Mouse (Mus musculus) hindlimb bud, embryonic 11.5 days (tissue): ENCODE measurements around the gene Ilf2.

Experiments used
- DNase-seq: peaks from one replicate; pipeline ENCODE4 v3.0.0-alpha.2; 2012; ENCODE audit warnings: low read depth, low spot score; ENCODE audit errors: extremely low spot score

The Ilf2 gene

GRCm38 (mm10) chr3:90461935-90462334, 14.0 kb upstream of the Ilf2 start:
- no peak for DNase-seq

DNA sequence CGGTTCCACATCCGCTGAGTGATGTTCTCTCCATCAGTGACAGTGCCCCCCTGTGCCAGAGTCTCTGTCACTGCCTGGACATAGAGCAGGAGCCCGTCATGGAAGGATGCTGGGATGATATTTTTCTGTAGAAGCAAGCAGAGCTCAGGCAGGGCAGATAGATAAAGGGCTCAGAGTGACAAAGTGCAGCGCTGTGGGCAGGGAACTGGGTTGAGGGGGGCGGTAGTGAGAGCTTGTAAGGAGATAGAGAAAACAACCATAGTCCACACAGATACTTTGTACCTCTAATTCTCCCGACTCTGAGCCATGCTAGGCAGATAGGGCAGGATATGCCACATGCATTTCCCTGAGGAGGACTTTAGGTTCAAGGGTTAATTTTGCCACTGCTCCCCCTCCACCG, 13.3 kb upstream of the Ilf2 start:
- DNase-seq = no peak

DNA sequence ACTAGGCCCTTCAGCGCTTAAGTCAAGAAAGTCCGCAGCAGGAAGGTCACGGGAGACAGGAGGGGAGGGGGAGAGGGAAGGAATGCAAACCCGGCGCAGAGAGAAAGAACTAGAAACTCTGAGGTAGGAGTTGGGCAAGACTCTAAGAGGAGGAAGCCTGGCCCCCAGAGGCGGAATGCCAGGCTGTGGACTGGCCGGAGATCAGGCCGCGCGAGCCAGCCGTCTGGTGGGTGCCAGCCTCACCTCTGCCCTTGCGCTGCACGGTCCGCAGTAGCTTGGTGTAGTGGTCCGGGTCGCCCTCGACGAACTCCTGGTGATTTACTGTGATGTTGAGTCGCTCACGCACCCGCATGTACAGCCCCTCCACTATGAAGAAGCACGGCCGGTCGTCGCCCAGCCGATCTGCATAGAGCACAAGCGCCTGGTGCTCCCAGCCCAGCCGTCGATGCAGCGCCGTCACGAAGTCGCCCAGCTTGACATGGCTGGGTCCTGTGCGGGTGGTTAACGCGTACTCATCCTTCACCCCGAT, 11.3 kb upstream of the Ilf2 start:
- DNase-seq = no peak

DNA sequence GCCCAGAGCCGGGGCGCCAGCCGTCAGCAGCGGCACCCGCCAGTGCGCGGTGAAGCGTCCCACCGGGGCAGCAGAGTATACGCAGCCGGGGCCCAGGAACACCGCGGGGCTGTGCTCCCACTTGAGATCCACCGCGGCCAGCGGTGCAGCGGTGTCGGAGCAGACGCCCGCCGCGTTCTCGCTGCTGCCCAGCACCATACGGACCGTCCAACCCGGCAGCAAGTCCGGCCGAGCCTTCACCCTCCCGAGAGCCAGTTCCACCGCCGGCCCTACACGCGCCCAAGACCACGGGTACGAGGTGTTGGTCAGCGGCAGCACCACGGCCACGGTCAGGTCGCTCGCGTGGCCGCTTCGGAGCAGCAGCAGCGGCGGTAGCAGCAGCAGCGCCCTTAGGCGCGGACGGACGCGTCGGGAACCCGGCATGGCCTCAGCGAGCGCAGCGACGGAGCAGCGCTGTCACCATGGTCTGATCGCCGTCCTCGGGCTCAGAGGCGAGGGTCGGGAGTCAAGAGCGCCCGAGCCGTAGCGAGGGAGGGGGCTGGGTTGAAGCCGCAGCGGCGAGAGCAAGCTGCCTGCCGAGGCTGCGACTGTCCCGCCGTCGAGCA, 10.7 kb upstream of the Ilf2 start:
- no peak for DNase-seq

DNA sequence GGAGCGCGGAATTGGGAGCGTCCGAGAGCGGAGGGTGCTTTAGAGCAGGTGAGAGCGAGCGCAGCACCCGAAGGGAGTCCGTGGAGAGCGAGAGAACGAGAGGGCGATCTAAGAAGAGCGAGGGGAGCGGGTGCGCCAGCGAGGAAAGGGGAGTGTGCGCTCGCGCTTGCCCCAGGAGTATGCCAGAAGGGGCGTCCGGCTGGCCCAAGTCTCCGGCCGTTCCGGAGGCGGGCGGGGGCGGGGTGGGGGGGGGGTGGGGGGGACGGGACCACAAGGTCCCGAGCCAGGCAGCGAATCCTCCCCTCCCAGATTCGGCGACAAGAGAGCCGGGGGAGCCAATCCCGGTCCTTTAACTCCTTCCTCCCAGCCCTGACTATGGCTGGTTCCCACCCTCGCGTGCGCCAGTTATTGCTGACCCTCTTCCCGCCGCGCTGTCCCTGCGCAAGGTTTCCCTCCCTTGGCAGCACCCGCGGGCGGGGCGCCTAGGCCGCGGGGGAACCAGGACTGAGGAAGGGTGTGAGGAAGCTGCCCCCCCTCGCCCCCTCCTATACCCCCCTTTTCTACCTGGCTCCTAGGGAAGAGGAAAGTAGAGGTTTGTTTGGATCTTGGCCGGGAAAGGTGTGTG, 10.1 kb upstream of the Ilf2 start, which contains the start of gene Npr1:
Gene Npr1, minus strand, starts transcription at position 181 of the 625 bp plus-strand sequence.
- no peak for DNase-seq

DNA sequence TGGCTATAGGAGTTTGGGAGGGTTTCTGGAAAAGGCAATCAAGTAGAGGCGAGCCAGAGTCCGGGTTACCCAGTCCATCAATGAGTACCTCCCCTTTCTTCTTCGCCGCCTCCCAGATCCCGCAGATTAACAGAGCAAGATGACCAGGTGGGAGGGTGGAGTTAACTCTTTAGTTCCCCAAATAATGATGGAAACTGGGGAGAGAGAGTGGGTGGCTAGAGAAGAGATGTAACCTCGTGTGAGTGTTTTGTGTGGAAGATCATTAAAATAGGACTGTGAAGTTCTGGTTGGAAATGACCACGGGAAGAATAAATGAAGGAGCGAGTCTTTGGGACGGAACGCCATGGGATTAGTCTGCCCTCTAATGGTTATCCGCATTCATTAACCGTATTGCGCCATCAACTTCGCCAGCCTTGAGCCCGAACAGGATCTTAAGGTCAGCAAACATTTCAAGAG, 9.6 kb upstream of the Ilf2 start:
- DNase-seq = no peak

- DNase-seq = no peak
These were observed 8.2 kb upstream of the Ilf2 start for GRCm38 (mm10) chr3:90467618-90468300.

GRCm38 (mm10) chr3:90472213-90472612, 3.7 kb upstream of the Ilf2 start:
- no peak for DNase-seq

- no peak for DNase-seq
These were observed 635 bp upstream of the Ilf2 start for GRCm38 (mm10) chr3:90475151-90475830.

DNA sequence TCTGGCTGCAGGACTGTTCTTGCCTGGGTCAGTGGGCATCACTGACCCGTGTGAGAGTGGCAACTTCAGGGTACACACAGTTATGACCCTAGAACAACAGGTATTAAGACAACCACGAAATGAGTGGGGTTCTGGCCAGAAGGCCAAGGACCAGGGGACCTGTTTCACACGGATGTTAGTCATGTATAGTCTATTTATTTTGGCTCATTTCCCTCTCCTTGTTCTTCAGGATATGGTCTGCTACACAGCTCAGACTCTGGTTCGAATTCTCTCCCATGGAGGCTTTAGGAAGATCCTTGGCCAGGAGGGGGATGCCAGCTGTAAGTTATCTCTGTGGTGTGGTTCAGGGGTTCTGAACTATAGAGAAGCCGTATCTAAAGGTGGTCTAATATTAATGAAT, 11.1 kb downstream of the Ilf2 start:
- no peak for DNase-seq

- no peak for DNase-seq
These were observed 12.7 kb downstream of the Ilf2 start for GRCm38 (mm10) chr3:90488576-90488975.

DNA sequence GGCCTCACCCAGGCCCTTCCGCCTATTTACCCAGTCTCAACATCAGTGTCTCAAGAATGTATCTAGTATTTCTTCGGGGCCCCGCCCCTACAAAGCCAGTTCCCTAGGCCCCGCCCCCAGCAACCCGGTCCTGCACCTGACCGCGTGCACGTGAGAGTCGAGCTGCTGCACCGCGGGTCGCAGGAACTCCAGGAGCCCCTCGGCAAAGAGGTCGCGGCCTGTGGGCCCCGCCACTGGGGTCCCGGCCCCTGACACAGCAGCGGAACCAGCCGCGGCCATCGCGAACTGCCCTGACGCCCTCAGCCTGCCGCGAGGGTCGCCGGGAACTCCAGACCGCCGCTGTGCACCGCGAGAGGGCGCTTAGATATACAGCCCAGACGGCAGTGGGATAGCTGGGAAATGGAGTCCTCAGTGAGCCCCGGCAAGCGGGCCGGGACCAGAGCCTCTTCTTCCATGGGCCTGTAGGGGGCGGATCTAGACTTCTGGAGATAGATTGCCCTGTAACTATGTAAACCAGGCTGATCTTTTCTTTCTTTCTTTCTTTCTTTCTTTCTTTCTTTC, 14.8 kb downstream of the Ilf2 start, which contains the start of gene Snapin:
Gene Snapin, minus strand, starts transcription at position 338 of the 561 bp plus-strand sequence.
- peak; percentile 77 for DNase-seq

GRCm38 (mm10) chr3:90491350-90491749, 15.4 kb downstream of the Ilf2 start:
- DNase-seq = no peak

DNA sequence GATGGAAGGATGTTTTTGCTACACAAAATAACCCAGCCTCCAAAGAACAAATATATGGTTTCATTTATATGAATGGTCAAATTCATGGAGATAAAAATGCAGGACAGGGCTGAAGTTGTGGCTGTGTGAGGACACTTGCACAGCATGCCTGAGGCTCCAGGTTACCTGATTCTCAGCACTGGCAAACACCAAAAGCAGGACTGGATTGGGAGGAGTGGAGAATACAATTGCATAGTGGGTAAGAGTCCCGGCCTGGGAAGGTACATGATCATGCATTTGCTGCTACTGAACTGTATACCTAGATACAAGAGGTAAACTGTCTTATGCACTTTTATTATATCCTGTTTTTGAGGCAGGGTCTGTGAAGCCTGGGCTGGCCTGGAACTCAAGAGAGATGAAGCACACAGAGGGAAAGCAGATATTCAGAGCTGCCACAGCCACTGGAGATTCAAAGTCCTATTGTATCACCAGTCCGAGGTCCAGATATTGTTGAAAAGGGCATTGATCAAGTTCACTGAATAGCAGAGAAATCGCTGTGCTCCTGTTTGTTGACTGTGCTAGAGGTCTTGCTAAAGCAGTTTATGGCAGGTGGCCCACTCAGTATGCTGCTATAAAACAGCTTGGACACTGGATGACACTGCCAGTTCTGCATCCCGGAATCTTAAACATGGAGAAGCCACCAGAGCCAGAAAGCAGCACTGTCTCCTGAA, 18.1 kb downstream of the Ilf2 start:
- no peak for DNase-seq

- no peak for DNase-seq
These were observed 20.1 kb downstream of the Ilf2 start for GRCm38 (mm10) chr3:90495850-90496525.

- DNase-seq = no peak
These were observed 21.7 kb downstream of the Ilf2 start for GRCm38 (mm10) chr3:90497597-90497996.

DNA sequence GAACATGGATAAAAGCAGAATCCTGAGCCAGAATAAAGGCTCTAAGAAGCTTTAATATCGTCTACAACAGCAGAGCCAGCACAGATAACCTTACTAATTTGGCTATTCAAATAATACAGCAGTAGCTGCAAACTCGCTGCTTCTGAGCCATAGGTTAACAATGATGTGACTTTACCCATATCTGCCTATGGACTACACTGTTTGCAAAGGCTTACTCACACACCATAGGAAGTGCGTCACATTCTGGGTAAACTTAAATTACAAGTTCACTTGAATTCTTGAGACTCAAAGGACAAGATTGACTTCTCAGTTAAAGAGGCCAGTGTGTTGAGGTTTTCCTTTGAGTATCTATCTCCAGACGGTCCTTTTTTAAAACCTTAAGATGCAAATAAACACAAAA, 27.5 kb downstream of the Ilf2 start:
- no peak for DNase-seq

DNA sequence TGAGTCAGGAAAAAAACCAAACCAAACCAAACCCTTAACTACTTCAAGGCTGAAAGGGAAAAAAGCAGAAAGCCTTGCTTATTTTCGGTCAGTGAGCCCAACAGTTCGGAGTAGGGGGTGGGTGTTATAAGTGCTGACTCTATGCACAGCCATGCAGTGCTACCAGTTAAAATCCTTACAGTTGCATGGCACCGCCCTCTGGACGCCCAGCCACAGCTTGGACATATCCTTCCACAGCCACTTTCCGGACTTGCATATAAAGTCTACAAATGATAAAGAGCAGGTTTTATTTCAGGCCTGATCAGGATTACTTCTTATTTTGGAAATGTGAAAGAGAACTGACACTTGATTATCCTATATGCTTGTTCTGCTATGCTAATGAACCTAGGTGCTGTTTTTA, 29.3 kb downstream of the Ilf2 start:
- no peak for DNase-seq

GRCm38 (mm10) chr3:90506362-90506761, 30.4 kb downstream of the Ilf2 start:
- DNase-seq = no peak
